Mouse (Mus musculus): ENCODE measurements around the gene Fam98b.

Fam98b gene

DNA sequence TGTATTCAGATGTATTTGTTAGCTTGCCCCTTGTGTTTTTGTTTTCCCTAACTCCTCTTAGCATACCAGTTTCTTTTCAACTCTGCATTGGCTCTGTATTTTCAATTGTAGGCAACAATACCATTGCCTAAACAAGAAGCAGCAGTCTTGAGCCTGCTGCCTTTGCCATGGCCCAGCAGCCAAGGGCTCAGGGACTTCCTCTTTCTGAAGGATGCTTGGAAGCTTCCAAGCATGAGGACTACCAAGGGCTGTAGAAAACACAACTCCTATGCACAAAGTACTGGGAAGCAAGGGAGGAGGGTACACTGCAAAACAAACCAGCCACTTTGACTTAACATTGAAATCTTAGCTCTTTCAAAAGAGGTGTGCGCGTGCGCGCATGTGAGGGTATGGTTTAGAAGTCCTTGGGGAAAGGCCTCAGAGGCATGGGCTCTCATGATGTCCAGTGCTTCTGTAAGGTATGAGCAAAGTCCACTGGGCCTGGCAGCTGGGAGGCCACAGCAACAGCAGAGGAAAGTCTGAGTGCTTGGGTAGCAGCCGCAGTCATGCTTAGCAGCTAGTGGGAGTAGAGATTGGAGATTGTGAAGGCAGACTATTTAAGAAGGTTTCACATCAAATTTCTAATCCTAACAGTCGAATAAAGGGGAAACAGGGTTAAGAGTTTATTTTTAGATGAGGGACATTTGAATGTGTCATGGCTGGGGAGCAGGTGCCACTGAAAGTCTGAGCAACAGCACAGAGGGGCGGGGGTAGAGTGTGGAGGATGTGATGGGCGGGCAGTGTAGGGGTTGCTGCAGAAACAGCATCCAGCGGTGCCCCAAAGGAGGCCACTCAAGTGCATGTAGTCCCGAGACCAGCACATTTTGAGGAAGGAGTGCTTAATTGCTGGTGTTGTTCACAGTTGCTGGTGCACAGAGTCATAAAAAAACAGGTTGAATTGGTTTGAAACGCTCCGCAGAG lies 54.1 kb downstream of the Fam98b start:
- peak; percentile 30 to 56 for DNase-seq

DNA sequence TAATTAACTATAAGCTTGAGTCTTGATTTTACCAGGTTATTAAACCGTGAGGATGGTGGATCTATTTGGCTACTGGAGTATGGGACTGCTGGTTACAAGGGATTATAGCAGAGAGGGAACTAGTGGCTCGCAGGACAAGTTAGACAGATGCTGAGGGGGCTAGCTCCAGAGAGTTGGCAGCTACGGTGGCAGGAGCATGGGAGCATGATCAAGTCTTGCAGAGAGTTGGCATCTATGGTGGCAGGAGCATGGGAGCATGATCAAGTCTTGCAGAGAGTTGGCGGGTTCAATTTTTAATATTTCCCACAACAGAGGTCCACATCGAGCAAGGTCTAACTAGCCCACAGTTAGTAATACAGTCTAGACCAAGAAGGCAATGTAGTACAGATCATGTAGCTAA lies 55.4 kb downstream of the Fam98b start:
- no peak for DNase-seq

DNA sequence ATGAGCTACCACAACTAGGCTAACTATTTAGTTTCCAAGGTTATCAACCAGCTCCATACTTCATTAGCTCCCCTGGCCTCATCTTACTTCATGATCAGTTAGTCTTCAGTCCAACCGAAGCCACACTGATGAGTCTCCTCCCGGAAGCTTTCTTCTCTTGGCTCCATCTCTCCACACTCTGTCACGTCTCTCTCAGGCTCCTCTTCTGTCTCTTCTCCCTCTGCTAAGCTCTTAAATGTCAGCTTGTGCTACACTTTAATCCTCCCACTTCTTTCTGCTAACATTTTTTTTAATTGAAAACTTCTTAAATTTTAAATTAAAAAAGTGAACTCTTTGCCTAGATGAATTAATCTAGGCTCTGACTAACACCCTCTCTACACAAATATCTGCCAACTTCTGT lies 58.4 kb downstream of the Fam98b start:
- DNase-seq = no peak

DNA sequence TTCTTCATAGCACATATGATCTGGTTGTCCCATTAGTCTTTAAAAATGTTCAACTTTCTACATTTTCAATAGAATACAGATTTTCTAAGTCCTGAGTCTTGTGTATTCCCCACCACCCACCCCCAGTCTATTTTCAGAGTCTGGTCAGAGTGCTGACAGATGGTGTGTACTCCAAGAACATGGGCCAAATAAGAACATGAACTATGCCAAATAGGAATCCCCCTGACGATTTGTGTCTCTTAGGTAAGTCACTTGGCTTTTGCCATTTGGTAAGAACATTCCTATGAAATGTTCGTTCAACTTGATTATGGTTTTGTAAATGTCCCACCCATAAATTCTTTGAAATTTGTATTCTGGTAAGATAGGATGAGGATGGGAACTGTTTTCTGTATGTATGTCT lies 59.5 kb downstream of the Fam98b start:
- no peak for DNase-seq

DNA sequence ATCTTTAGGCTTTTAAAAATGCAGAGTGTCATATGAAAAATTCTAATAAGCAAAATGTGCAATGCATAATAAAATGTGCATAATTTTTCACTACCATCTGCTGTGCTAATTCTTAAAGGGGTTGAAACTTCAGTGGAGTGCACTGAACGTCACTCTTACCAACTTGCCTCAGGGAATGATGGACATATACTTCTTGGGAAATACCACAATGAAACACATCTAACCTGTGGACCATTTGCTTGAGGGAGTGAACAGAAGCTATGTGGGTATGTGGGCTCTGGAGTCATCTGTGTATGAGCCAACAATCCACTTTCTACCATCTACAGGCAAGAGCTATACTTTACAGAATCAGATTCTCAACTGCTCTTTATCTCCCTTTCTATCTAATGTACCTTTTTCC lies 61.8 kb downstream of the Fam98b start:
- DNase-seq = no peak

DNA sequence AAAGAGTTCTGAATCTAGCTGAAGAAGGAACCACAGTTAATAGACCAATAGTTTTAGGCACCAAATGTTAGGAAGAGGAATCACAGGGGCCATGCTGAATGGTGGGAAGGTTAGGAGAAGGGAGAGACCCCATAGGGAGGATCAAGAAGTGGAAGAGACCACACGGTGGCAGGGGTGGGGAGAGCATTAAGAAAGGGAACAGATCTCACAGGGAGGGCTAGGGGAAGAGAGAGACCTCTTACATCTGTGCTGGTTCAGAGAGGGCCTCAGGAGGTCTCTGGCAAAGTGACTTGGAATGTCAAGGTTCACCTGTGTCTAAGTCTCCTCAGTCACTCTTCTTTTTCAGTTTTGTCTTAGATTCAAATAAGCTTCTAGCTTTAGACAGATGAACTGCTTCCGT lies 62.5 kb downstream of the Fam98b start:
- DNase-seq = no peak

DNA sequence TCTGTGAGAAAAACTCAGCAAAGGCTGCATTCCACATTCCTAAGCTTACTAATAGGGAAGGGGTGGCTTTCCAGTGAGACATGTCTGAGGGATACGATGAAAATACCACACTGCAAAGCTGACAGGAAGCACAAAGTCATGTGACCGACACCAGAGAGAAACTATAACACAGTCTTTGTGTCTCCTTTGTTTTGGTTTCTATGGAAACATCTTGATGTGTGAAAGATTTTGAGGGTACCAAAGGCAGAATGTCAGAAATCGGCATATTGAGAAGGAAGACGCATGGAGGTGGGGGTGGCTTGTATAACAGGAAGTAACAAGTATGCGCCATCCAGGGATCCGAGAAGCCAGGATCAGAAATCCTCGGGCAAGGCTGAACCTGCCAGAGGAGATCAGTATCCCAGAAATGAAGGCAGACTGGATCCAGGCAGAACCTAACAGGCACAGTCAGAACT lies 62.9 kb downstream of the Fam98b start:
- DNase-seq = no peak

DNA sequence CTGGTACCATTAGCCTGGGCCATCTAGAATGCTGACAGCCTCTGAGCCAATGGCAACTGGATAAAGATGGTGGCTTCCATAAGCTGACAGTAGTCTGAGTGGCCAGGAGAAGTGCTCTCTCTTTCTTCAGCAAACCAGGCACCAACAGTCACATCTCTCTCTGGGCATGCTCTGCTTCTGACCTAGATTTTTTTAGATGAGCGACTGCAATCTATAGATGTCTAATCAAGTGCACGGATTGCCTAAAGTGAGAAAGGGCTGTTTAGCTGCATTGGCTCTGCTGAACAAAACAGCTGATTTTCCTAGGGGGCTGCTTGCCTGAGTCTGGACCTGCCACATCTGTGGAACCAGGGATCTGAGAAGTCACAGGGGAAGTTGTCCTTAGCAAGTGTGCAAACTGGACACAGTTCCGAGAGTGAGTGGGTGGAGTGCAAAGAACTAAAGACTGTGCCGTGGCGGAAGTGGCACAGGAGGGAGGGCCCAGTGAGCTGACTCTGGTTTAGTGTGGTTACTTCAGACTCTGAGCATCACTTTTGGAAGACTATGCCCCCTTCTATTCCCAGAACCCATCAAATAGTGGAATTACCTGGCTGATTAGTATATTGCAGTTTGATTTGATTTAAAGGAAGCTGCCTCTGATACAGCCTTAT lies 64.2 kb downstream of the Fam98b start:
- DNase-seq = no peak

DNA sequence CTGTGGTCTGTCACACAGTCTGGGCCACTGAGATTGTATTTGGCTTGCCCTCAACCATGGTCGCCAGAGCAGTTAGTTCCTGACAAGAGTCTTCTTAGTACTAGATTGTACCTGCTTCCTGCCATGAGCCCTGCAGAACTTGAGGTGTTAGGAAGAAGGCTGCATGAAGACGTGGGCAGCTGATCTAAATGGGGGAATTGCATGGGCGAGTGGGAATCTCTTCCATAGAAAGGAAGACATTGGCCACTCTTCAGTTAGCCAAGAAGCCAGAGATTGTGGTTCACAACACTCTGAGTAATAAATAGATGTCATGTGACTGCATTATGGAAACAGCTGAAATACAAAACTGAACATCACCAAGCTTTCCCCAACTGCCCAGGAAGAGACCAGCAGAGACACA lies 69.5 kb downstream of the Fam98b start:
- no peak for DNase-seq

All from lung, postnatal 4 days (tissue).